Mouse (Mus musculus) CD4-positive, CD25-positive, alpha-beta regulatory T cell, adult 2 months (primary cell): ENCODE data around the gene Paf1.
A peak's percentile ranks its signal among the peaks of the same experiment; 100 is the strongest.

Experiments used
- DNase-seq: peaks from one replicate; pipeline ENCODE4 v3.0.0-alpha.2; 2012; ENCODE audit warnings: low read depth, low spot score

Paf1 gene

GRCm38 (mm10) chr7:28370977-28371513, 21.7 kb upstream of the Paf1 start:
- DNase-seq, result peak; percentile 39

- DNase-seq, result peak; percentile 63
These were observed 21.2 kb upstream of the Paf1 start for GRCm38 (mm10) chr7:28371514-28371989.

GRCm38 (mm10) chr7:28372251-28373108, 20.3 kb upstream of the Paf1 start, which contains the start of gene Plekhg2:
Gene Plekhg2, minus strand, starts transcription at chr7:28372599.
- DNase-seq, result peak; percentile 99

- DNase-seq, result peak; percentile 94
These were observed 19.6 kb upstream of the Paf1 start for GRCm38 (mm10) chr7:28373131-28373581.

GRCm38 (mm10) chr7:28373891-28374495, 18.8 kb upstream of the Paf1 start:
- DNase-seq, result peak; percentile 46

GRCm38 (mm10) chr7:28374647-28375046, 18.1 kb upstream of the Paf1 start:
- peak; percentile 66 for DNase-seq

- peak; percentile 95 for DNase-seq
These were observed 17.4 kb upstream of the Paf1 start for GRCm38 (mm10) chr7:28375176-28375921.

- peak; percentile 90 for DNase-seq
These were observed 16.6 kb upstream of the Paf1 start for GRCm38 (mm10) chr7:28376011-28376771.

GRCm38 (mm10) chr7:28377190-28378065, 15.3 kb upstream of the Paf1 start:
- DNase-seq, result peak; percentile 57

GRCm38 (mm10) chr7:28378066-28378690, 14.6 kb upstream of the Paf1 start:
- peak; percentile 76 for DNase-seq

GRCm38 (mm10) chr7:28378769-28379651, 13.7 kb upstream of the Paf1 start:
- DNase-seq, result peak; percentile 96

GRCm38 (mm10) chr7:28380237-28381016, 12.3 kb upstream of the Paf1 start, which contains the start of gene Zfp36:
Gene Zfp36, minus strand, starts transcription at chr7:28380253.
- peak; percentile 48 for DNase-seq

- DNase-seq, result peak; percentile 97
These were observed 11.5 kb upstream of the Paf1 start for GRCm38 (mm10) chr7:28381017-28381790.

- DNase-seq, result peak; percentile 96
These were observed 10.8 kb upstream of the Paf1 start for GRCm38 (mm10) chr7:28381938-28382337.

GRCm38 (mm10) chr7:28382347-28382951, 10.3 kb upstream of the Paf1 start:
- DNase-seq, result peak; percentile 86

GRCm38 (mm10) chr7:28382981-28383396, 9.8 kb upstream of the Paf1 start:
- DNase-seq, result peak; percentile 91
